Mouse (Mus musculus): ENCODE results near the gene 4833427G06Rik.

GRCm38 (mm10) chr9:51143437-51143836, 41.6 kb upstream of the 4833427G06Rik start:
- TF ChIP-seq POLR2A (IDR thresholded peaks at IDR 0.05; ENCODE audit: control insufficient read depth, extremely low read depth, insufficient read depth, low read length, poor library complexity) = no peak
- TF ChIP-seq CTCF (IDR thresholded peaks at IDR 0.05; ENCODE audit: borderline replicate concordance, control insufficient read depth, extremely low read depth, insufficient read depth, low read length, poor library complexity) = no peak

Data from thymus, adult 2 months (tissue).